Mouse (Mus musculus): Measurements from ENCODE around the gene Tead3. TPM values are rescaled to one million over a fixed set of nuclear protein-coding genes. Genes with fewer than 3 reads are reported as not detected.
"Not testable (repeated sequence)": the region's sequence is repeated elsewhere in the genome, so short reads cannot be mapped to it uniquely, and the experiment has no call there.

The Tead3 gene
- total RNA-seq, 2 experiments from 2014 or later, result 12.8 to 13.5 TPM

GRCm38 (mm10) chr17:28360531-28361277 is 10.1 kb upstream of the Tead3 start:
- no peak for DNase-seq

GRCm38 (mm10) chr17:28358576-28359261 is 8.1 kb upstream of the Tead3 start:
- DNase-seq, result not testable (repeated sequence)

GRCm38 (mm10) chr17:28355871-28356270 is 5.3 kb upstream of the Tead3 start:
- DNase-seq, result no peak

GRCm38 (mm10) chr17:28352018-28352417 is 1.4 kb upstream of the Tead3 start:
- no peak for DNase-seq

- DNase-seq, result no peak
Observed at GRCm38 (mm10) chr17:28351353-28351890, 805 bp upstream of the Tead3 start.

- peak; percentile 67 for DNase-seq
Observed at GRCm38 (mm10) chr17:28349901-28350465, 634 bp downstream of the Tead3 start.

GRCm38 (mm10) chr17:28349264-28349880 is 1.2 kb downstream of the Tead3 start:
- DNase-seq, result no peak

- no peak for DNase-seq
Observed at GRCm38 (mm10) chr17:28348211-28348610, 2.4 kb downstream of the Tead3 start.

- DNase-seq, result no peak
Observed at GRCm38 (mm10) chr17:28347327-28347726, 3.3 kb downstream of the Tead3 start.

GRCm38 (mm10) chr17:28345882-28346281 is 4.7 kb downstream of the Tead3 start:
- DNase-seq, result no peak

- DNase-seq, result no peak
Observed at GRCm38 (mm10) chr17:28345271-28345721, 5.3 kb downstream of the Tead3 start.

- DNase-seq, result no peak
Observed at GRCm38 (mm10) chr17:28344670-28345069, 5.9 kb downstream of the Tead3 start.

- no peak for DNase-seq
Observed at GRCm38 (mm10) chr17:28344050-28344607, 6.5 kb downstream of the Tead3 start.

GRCm38 (mm10) chr17:28341091-28341490 is 9.5 kb downstream of the Tead3 start:
- peak; percentile 83 for DNase-seq

GRCm38 (mm10) chr17:28340578-28340977 is 10.0 kb downstream of the Tead3 start:
- no peak for DNase-seq

GRCm38 (mm10) chr17:28337547-28337946 is 13.1 kb downstream of the Tead3 start:
- DNase-seq, result no peak

- no peak for DNase-seq
Observed at GRCm38 (mm10) chr17:28335267-28335666, 15.3 kb downstream of the Tead3 start.

GRCm38 (mm10) chr17:28332915-28333546 is 17.6 kb downstream of the Tead3 start:
- no peak for DNase-seq

- DNase-seq, result no peak
Observed at GRCm38 (mm10) chr17:28332113-28332914, 18.3 kb downstream of the Tead3 start.

- no peak for DNase-seq
Observed at GRCm38 (mm10) chr17:28331241-28332112, 19.1 kb downstream of the Tead3 start.
